Mouse (Mus musculus) liver, embryonic 14.5 days (tissue): ENCODE results near the gene Frmd5.

Source experiments
- CTCF ChIP-seq: IDR thresholded peaks from 2 replicates; pipeline ENCODE4 v1.5.1; 2016; ENCODE audit warnings: antibody characterized with exemption, low read depth, control low read depth
- EP300 ChIP-seq: IDR thresholded peaks from 2 replicates; pipeline ENCODE4 v1.6.1; 2016; ENCODE audit warnings: antibody characterized with exemption, low read depth

DNA sequence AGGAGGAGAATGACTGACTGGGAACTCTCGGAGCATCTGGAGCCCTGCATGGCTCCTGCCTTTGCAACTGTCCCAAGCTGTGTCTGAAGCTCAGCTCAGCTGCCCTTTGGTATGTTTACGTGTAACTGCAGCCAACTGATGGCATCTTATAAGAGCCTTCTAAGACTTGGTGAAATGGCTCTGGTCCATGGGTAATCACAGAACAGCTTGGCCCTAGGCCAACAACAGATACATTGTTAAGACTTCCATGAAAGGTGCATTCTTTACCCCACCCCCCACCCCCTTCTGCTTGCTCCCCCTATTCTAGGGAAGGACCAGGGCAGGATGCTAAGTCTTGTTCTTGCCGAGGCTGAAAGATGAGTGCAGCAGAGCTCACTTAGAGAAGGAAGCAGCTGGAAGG lies 212.8 kb downstream of the Frmd5 start:
- TF ChIP-seq CTCF (no peak), EP300 (no peak)
